Mouse (Mus musculus) thymus, postnatal 0 days (tissue): ENCODE measurements around the gene Neurl4. TPM values are rescaled to one million over a fixed set of nuclear protein-coding genes. Genes with fewer than 3 reads are reported as not detected.

Experiments used
- DNase-seq: peaks from one replicate; pipeline ENCODE4 v3.0.0-alpha.2; 2015; ENCODE audit warnings: low spot score
- polyA plus RNA-seq: library from polyadenylated mRNA; unstranded; fragments of >200 nt; fragmentation: Nextera tagmentation; extraction: Ambion mirVana; gene quantifications from 2 replicates; pipeline ENCODE4 v1.2.1, GENCODE M21; 2015

Neurl4 gene
- polyA plus RNA-seq, 1 experiment from 2014 or later, result 6.2 TPM

DNA sequence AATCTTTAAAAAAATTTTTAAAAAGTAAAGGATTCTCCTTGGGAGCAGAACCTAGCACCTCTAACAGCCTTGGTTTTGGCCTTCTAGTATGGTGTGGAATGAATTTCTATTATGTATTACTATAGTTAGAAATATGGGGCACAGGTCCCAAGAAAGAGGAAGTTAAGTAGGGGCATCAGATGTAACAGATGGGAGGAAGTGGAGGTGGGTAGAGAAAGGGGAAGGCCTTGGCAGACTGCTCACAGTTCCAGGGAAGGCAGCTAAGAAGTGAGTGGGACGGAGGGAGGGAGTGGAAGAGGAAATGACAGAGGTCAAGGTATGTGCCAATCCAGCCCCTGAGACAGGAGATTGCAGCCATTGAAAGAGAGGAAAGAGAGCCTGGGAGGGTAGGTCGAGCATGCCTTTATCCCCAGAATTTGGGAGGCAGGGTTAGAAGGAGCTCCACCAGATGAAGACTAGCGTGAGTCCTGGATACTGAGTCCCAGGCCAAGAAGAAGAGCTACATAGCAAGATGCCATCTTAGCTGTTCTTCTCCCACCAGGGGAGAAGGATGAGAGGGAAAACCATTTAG is 30.2 kb downstream of the Neurl4 start:
- DNase-seq, result peak; percentile 45

DNA sequence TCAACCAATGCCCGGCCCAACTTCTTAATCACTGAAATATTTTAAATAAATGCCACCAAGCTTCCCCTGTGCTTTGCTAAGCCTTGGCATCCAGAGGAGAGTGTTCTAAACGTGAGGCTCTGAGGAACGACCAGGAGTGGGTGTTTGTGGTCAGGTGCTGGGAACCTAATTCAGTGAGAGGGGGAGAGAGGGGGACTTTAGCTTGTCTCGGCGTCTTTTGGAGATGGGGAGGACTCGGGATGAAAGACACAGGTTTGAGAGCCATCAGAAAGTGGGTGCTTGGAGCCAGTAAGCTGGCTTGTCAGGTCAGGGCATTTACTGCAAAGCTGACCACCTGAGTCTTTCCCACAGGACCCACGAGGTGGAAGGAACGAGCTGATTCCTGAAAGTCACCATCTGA is 30.9 kb downstream of the Neurl4 start:
- no peak for DNase-seq

DNA sequence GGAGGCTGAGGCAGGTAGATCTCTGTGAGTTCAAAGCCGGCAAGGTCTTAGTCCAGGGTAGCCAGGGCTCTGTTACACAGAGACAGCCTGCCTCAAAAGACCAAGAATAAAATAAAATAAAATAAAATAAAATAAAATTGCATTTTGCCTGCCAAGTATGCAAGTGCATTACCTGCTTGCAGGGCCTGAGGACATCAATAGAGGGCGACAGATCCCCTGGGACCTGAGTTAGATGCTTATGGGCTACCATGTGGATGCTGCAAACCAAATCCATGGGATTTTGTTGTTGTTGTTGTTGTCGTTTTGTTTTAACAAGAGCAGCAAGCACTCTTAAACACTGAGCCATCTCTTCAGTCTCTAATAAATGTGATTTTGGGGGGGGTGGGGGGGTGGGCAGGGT is 31.4 kb downstream of the Neurl4 start:
- no peak for DNase-seq

DNA sequence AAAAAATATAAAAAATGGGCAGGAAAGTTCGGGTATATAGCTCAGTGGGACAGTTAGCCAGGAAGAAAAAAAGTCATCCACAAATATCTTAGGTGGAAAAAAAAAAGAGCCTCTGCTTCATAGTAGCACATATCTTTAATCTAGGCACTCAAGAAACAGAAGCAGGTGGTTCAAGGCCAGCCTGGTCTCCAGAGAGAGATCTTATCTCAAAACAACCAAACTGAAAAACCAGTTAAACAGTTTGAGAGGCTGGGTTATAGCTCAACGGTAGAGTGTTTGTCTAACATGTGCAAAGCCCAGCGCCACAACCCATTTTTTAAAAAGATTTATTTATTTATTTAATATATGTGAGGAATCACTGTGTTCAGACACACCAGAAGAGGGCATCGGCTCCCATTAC is 32.2 kb downstream of the Neurl4 start:
- DNase-seq, result no peak

DNA sequence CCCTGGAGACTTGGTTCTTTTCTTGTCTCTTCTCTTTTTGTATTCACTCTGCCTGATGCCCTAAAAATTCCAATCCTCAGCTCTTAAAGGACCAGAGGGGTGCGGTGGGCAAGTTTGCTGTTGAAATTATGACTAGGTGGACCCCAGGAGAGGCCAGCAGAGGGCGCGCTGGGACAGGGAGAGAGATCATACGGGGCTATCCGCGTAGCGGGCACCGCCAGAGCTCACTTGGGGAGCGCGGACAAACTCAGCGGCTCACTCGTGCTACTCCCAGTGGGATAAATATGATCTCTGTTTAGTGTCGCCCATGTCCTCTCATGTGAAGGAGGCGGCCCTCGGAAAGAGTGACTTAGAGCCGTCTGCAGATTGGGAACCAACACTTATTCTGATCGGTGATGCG is 33.3 kb downstream of the Neurl4 start:
- DNase-seq, result peak; percentile 89

DNA sequence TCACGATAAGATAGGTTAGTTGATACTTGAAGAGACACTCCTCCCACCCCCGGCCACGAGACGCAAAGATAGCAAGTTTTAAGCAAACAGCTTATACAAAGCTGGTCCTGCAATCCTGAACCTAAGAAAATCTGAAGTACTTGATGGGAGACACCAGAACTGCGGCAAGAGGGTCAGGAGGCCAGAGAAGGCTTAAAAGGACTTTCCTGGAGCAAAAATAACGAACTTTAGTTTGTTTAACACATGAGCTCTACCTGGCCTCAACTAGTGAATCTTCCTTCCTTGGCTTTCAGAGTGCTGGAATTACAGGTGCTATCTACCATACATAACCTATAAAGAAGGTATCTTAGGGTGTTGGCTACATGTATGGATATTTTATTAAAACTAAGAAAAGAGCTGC is 33.8 kb downstream of the Neurl4 start:
- no peak for DNase-seq

DNA sequence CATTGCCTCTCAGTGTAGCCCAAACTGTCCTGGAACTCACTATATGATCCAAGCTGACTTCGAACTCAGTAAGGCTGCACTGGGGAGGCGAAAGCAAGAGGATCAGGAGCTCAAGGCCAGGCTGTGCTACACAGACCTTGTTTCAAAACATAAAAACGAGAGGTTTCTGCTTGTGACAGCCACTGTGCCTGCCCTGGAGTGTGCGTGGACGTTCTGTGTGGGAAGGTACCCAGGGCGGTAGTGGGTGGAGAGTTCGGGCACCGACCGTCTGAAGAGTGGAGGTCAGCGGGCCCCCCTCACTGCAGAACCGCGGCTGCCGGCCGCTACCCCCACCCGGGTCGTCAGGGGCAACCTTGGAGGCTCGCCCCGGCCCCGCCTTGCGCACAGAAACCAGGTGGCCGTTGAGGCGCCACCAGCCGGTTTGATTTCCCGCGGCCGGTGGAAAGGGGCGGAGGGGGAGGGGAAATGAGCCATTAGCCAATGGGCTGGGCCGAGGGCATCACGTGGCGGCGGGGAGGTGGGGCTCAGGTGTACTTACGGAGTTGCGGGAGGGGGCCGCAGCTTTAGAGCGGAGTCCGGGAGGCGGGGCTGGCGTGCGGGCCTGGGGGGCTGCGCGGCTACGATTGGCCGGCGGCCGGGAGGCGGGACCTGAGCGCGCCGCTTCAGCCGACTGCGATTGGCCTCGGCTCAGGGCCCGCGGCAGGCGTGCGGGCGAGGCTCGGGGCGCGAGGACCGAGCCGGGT is 34.4 kb downstream of the Neurl4 start, which contains the start of gene Ybx2:
Ybx2 (plus strand) TSS at position 660 of the 743 bp plus-strand sequence.
- peak; percentile 91 for DNase-seq

DNA sequence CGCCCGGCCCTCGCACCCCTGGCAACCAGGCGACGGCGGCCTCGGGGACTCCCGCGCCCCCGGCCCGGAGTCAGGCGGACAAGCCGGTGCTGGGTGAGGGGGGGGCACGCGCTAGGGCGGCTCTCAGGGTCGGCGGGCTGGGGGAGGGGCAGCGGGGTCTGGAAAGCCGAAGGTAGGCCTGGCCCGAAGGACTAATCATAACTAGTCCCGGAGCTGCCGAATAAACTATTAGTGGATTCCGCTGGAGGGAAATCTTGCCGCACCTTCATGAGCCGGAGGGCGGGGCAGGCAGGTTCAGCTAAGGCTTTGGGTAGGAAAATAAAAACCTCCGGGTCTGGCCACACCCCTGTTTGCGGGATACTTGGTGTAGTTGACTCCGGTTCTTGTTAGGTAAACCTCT is 35.3 kb downstream of the Neurl4 start:
- no peak for DNase-seq

DNA sequence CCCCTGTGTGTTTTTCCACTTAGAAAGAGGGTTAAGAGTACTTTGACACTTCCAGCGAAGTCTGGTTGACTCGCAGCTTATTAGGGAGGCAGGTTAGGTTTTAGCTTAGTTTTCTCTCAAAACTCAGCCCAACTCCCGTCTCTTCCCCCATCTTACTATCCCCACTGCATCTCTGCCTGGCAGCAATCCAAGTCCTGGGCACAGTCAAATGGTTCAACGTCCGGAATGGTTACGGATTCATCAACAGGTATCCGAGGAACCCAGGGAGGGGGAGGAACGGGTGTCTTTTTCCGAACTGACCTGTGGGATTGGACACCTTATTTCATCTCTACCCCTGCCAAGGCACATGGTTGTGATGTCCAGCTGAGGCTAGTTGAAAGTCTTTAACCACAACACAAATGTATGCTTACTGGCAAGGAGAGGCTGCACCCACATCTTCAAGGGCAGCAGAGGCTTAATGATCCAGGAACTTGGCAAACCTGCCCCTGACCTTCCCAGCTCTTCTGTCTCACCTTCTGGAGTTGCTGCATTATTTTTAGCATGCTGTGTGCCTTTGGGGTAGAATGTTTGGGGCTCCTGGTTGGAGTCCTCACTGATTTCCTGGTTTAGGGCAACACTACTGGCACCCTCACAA is 36.0 kb downstream of the Neurl4 start:
- no peak for DNase-seq

DNA sequence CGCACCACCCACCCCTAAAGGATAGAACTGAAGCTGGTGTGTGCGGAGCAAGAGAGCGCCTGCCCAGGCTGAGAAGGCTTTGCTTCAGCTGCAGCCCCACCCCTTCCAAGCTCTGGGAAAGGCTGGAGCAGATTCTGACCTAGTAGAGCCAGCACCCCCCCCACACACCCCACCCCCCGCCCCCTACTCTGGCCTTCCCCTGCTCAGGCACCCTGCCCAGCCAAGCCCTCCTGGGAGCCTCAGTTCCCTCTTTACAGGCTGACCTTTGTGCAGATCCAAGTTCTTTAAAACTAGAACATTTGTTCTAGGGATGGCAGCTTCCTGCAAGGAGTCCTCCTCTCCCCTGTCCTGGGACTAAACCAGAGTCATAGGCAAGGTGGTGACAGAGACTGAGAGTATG is 36.5 kb downstream of the Neurl4 start:
- no peak for DNase-seq

DNA sequence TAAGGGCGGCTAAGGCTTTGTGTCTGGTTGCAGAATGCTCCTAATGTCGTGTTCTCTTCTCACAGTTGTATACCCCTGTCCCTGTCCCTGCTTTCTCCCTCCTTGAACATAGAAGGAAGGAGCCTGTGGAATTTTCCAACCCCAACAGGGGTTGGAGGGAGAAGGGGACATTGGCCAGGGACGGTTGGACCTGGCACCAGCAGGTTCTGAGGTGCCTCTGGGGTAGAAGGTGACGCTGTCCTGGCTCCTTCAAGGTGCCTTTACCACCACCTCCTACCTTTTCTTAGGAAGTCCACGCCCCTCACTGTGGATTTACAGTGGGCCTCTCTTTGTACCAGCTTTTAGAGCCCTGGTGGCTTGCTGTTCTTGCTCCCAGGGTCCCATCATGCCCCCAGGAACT is 37.0 kb downstream of the Neurl4 start:
- DNase-seq, result no peak

DNA sequence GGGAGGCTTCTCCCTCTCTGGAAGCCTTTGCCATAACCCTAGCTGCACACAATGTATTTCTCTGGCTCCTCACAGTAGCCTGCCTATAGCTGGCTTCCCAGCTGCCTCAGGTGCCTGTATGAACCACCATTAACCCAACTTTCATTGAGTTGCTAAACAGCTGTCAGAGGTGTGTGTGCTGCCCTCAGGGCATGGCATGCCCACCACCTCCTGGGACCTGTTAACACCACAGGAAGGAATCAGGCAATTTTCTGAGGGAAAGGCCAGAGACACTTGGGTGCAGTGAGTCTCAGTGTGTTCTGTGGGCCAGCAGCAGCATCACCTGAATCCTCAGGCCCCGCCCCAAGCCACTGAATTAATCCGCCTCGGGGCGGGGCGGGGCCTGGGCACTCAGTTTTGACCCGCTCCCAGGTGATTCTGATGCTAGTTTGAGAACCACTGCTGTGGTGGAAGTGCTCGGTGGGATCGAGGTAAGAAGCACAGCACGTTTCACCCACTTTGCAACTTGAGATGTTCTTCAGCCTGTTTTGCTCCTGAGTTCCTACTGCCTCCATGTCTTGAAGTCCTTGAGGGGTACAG is 37.6 kb downstream of the Neurl4 start:
- no peak for DNase-seq

DNA sequence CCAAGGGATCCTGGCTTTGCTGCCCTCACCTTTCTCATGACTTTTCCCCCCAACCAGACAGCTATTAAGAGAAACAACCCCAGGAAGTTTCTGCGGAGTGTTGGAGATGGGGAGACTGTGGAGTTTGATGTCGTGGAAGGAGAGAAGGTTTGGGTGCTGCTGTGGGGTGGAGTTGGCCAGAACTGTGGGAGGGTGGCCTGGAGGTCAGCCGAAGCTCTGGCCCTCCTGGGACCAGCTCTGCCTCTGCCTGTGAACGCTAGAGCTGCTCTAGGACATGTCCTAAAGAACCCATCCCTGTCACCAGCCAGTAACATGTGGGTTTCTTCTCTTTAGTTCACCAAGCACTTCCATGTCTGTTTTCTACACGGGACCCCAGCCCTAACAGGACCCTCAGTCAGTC is 38.3 kb downstream of the Neurl4 start:
- DNase-seq, result no peak

DNA sequence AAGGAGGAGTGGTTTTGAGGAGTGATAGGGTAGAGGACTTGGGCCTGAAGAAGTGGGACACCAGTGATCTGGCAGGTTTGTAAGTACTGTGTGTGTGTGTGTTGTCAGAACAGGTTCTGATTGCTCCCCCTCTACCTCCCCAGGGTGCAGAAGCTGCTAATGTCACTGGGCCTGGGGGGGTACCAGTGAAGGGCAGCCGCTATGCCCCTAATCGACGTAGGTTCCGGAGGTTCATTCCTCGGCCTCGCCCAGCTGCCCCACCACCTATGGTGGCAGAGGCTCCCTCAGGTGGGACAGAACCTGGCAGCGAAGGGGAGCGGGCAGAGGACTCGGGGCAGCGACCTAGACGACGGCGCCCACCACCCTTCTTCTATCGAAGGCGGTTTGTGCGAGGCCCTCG is 38.9 kb downstream of the Neurl4 start:
- DNase-seq, result no peak

DNA sequence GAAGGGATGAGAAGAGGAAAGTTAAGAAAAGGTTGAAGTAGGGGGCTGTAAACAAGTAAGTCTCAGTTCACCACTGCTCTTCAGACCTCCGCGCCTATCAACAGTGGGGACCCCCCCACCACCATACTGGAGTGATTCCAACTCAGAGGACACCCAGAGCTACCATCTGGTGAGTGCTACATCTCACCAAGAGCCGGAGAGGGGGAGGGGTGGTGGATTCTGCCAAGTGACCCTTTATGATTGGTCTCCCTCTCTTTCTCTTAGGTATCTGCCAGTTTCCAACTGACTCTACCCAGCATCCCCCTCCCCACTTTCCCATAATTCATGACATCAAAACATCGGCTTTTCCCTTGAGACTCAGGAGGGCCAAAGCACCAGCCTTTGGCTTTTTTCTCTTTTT is 40.1 kb downstream of the Neurl4 start:
- DNase-seq, result no peak

DNA sequence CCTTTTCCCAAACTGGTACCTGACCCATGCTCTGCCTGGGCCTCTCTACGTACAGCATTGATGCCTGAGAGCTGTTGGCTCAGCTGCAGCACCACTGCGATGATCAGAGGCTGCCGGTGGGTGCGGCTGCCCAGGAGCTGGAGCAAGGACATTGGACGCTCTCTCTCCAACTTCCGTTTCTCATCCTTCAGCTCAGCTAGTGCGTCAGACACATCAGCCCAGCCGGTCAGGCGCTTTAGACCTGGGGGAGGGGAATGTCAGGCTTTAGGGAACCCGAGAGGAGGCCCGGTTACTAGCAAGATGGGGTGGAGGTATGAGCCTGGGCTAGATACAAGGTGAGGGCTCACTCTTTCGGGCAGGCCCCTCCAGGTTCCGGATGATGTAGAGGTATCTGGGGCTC is 44.3 kb downstream of the Neurl4 start:
- DNase-seq, result no peak

DNA sequence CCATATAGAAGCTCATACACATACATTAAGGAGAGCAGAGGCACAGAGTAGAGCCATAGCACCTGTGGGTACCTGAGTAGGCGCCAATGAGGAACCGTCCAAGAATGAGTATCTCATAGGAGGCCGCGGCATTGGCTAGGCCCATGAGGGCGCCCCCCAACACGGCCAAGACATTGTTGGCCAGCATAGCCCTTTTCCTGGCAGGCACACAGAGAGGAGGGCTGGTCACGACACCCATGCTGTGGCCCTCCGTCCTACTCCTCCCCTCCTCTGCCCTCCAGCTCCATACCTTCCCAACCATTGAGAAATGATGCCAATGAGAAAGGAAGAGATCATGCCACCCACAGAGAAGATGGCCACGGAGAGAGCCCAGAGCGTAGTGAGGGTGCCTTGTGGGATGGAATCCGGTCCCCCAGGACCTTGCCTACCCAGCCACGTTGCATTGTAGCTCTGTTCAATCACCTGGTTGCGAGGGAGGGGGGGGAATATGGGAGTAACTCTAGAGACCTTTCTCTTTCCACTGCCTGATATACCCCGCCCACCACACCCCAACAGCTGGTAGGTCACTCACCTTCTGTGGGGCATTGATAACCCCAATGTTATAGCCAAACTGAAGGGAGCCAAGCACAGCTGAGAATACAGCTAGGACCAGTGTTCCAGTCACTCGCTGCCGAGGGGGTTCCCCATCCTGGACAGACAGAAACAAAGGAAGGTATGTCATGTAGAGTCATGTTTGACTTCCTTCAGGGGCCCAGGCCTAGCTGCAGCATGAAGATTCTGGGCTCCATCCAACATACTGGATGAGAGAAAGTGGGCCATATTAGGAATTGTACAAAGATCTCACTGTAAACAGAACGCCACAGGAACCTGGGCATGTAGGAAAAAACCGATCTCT is 45.4 kb downstream of the Neurl4 start:
- DNase-seq, result no peak

DNA sequence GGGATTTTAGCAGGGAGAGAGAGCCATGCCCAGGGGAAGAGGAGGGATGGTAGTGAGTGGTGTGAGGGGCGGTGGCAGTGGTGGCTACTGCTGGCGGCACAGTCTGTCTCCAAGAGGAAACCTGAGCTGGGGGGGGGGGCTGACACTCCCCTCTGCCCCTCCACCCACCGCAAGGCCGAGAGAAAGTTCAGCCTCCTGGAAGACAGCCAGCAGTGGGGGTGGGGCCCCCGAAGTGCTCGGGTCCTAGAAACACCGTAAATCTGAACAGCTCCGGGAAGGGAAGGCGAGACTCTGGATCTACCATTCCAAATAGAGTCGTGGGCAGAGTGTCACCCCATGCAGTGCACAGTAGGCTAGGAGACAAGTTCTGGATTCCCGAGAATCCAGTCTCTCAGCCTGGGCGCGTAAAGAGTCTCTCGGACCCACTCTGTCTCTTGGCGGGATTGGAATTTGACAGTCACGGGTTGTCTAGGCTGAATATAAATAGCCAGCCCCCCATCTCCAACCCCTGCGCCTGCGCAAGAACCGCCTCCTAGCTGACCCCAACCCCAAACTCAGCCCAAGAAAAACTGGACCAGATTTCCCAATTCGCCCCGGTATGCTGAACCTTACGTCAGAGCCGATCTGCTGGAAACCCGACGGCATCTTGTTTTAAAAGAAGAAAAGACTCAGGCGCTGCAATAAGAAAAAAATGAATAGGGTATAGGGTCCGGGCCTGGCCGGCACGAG is 46.6 kb downstream of the Neurl4 start:
- DNase-seq, result no peak

DNA sequence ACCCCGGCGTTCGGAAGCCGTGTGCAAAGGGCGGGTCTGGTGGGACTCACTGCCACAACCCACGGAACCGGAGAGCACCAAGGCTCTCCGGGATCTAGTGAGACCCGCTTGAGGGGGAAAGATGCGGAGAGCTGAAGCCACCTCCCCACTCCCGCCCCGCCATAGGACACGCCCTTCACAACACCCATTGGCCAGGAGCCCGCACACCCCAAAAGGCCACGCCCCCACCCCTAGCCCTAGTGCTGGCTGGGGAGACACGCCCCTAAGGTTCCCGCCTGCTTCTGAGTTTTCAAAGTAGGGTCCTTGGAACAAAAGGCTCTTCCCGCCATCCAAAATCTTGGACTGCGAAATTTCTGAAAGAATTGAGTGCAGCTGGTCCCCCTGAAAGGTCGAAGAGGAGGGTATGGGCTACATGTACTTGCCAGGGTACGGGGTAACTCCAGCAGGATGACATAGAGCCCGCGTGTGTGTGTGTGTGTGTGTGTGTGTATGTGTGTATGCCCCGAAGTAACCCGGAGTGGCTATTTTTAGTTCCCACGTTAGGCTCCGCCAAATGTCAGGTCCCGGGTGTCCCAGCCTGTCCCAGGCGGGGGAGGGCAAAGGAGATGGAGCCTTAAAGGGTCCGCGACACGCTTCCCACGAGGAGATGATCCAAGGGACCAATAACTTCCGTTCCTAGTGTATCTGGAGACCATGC is 47.3 kb downstream of the Neurl4 start, which contains the start of gene Slc2a4:
Slc2a4 (minus strand) TSS at position 123 of the 697 bp plus-strand sequence.
- peak; percentile 95 for DNase-seq

DNA sequence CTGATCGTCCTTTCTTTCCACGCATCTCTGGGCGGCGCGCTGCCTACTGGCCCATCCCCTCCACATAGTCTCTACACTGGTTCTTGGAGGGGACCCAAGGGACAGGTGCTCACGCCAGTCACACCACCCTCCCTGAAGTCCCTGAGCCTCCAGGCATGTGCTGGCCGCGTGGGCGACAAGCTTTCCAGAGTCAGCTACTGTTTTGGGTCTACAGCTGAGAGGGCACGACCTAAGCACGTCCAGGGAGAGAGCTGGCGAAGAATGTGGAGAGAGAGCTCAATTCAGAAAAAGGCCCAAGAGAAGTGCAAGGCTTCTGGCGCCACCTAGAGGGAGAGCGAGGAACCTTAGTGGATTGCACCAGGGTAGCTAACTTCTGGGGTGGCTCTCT is 47.9 kb downstream of the Neurl4 start:
- DNase-seq, result peak; percentile 85
